Mouse (Mus musculus): ENCODE data around the gene Ahdc1. TPM values are rescaled to one million over a fixed set of nuclear protein-coding genes. Genes with fewer than 3 reads are reported as not detected.
A peak's percentile ranks its signal among the peaks of the same experiment; 100 is the strongest.

The Ahdc1 gene
- polyA plus RNA-seq, 1 experiment from 2014 or later = 2.4 TPM

DNA sequence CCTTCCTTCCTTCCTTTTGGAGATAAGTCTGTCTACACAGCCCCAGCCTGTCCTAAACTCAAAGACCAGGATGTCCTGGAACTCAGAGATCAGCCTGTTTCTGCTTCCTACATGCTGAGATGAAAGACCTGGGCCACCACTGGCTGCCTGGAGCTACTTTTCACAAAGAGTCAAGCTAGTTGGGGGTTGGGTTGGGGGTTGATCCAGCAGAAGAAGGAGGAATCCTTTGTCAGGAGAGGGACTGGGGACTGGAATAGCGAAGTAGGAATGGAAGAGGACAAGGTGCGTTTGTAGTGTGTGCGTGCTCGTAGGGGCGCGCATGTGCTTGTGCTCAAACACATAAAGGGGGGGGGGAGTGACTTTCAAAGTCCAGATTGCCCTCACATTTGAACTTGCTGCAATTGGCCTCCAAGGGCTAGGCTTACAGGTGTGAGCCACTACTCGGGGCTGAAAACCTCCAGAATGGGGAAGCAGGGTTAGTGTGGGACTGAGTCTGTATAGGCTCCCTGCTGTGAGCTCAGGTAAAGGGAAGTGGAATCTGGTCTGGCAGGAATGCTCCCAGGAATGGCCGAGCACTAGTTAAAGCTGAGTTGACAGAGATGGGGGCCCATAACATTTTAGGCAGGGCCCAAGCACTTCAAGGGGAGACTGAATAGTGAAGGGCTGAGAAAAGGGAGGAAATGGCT, 21.5 kb downstream of the Ahdc1 start:
- H3K4me1 ChIP-seq (replicated peaks; ENCODE audit: control insufficient read depth, insufficient read depth, low read length) = no peaks in the 10 kb centered on the region
- H3K9ac ChIP-seq (ENCODE audit: low read depth, low read length) = no peak overlapping the region
- H3K27ac ChIP-seq (ENCODE audit: low read depth, low read length) = no peak overlapping the region
- H3K4me2 ChIP-seq (replicated peaks; ENCODE audit: low read depth) = no peak overlapping the region
- no peaks in the 10 kb centered on the region for H3K27me3 ChIP-seq (replicated peaks; ENCODE audit: control insufficient read depth, insufficient read depth, low read length)
- H3K9me3 ChIP-seq (ENCODE audit: control insufficient read depth) = no peaks in the 10 kb centered on the region
- peaks cover 8% of the 10 kb centered on the region; the same call in 1 of the 2 replicates for H3K36me3 ChIP-seq (ENCODE audit: control insufficient read depth, insufficient read depth)
- no peak for TF ChIP-seq CTCF (IDR thresholded peaks at IDR 0.05; ENCODE audit: low read depth)
- H3K4me3 ChIP-seq (ENCODE audit: low read depth, low read length) = no peak overlapping the region
- WGBS = 84% methylated on average over 8 of the region's 8 CpGs
- no peak for ATAC-seq

- ATAC-seq = no peak
- Histone ChIP-seq H3K9ac (ENCODE audit: low read depth, low read length) (no peak overlapping the region), H3K4me3 (ENCODE audit: low read depth, low read length) (no peak overlapping the region), H3K27me3 (replicated peaks; ENCODE audit: control insufficient read depth, insufficient read depth, low read length) (no peaks in the 10 kb centered on the region), H3K9me3 (ENCODE audit: control insufficient read depth) (no peaks in the 10 kb centered on the region), H3K4me1 (replicated peaks; ENCODE audit: control insufficient read depth, insufficient read depth, low read length) (no peaks in the 10 kb centered on the region), H3K36me3 (ENCODE audit: control insufficient read depth, insufficient read depth) (peaks cover 8% of the 10 kb centered on the region; the same call in 1 of the 2 replicates), H3K4me2 (replicated peaks; ENCODE audit: low read depth) (no peak overlapping the region), H3K27ac (ENCODE audit: low read depth, low read length) (no peak overlapping the region)
- 83% methylated on average over 10 of the region's 10 CpGs for WGBS
- TF ChIP-seq CTCF (IDR thresholded peaks at IDR 0.05; ENCODE audit: low read depth) = no peak
Observed at GRCm38 (mm10) chr4:133034478-133034877, 23.4 kb downstream of the Ahdc1 start.

DNA sequence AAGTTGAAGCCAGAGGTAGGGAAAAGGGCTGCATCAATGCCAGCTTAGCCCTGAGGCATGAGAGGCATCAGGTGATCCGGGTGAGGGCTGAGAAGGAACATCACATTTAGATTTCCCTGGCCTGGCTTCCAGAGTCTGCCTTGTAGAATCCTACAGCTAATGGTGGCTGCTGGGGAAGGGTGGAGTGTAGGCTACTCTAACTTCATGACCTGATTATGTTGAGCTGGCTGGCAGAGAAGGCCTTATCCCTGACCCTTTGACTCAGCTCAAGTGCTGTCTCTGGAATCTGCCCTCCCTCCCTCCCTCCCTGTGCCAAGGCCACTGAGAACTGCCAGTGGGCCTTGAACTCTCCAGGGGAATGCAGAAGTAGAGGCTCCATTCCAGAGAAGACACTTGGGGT, 24.4 kb downstream of the Ahdc1 start:
- Histone ChIP-seq H3K27ac (ENCODE audit: low read depth, low read length) (no peak overlapping the region), H3K4me1 (replicated peaks; ENCODE audit: control insufficient read depth, insufficient read depth, low read length) (no peaks in the 10 kb centered on the region), H3K36me3 (ENCODE audit: control insufficient read depth, insufficient read depth) (peaks cover 8% of the 10 kb centered on the region; the same call in 1 of the 2 replicates), H3K4me3 (ENCODE audit: low read depth, low read length) (no peak overlapping the region), H3K27me3 (replicated peaks; ENCODE audit: control insufficient read depth, insufficient read depth, low read length) (no peaks in the 10 kb centered on the region), H3K4me2 (replicated peaks; ENCODE audit: low read depth) (no peak overlapping the region), H3K9me3 (ENCODE audit: control insufficient read depth) (no peaks in the 10 kb centered on the region), H3K9ac (ENCODE audit: low read depth, low read length) (no peak overlapping the region)
- 84% methylated on average over 1 of the region's 1 CpGs for WGBS
- TF ChIP-seq CTCF (IDR thresholded peaks at IDR 0.05; ENCODE audit: low read depth) = no peak
- no peak for ATAC-seq

GRCm38 (mm10) chr4:133035946-133036345, 24.9 kb downstream of the Ahdc1 start:
- H3K9me3 ChIP-seq (ENCODE audit: control insufficient read depth) = no peaks in the 10 kb centered on the region
- H3K4me1 ChIP-seq (replicated peaks; ENCODE audit: control insufficient read depth, insufficient read depth, low read length) = no peaks in the 10 kb centered on the region
- H3K4me3 ChIP-seq (ENCODE audit: low read depth, low read length) = no peak overlapping the region
- no peak for ATAC-seq
- H3K4me2 ChIP-seq (replicated peaks; ENCODE audit: low read depth) = no peak overlapping the region
- no peak for TF ChIP-seq CTCF (IDR thresholded peaks at IDR 0.05; ENCODE audit: low read depth)
- peaks cover 8% of the 10 kb centered on the region; the same call in 1 of the 2 replicates for H3K36me3 ChIP-seq (ENCODE audit: control insufficient read depth, insufficient read depth)
- no peaks in the 10 kb centered on the region for H3K27me3 ChIP-seq (replicated peaks; ENCODE audit: control insufficient read depth, insufficient read depth, low read length)
- no peak overlapping the region for H3K9ac ChIP-seq (ENCODE audit: low read depth, low read length)
- WGBS = 79% methylated on average over 3 of the region's 3 CpGs
- no peak overlapping the region for H3K27ac ChIP-seq (ENCODE audit: low read depth, low read length)

- Histone ChIP-seq H3K9ac (ENCODE audit: low read depth, low read length) (no peak overlapping the region), H3K4me1 (replicated peaks; ENCODE audit: control insufficient read depth, insufficient read depth, low read length) (0 out of 2 replicates have a peak, but pooled peaks cover 4% of the 10 kb centered on the region), H3K9me3 (ENCODE audit: control insufficient read depth) (no peaks in the 10 kb centered on the region), H3K27me3 (replicated peaks; ENCODE audit: control insufficient read depth, insufficient read depth, low read length) (no peaks in the 10 kb centered on the region), H3K4me3 (ENCODE audit: low read depth, low read length) (no peak overlapping the region), H3K27ac (ENCODE audit: low read depth, low read length) (no peak overlapping the region), H3K36me3 (ENCODE audit: control insufficient read depth, insufficient read depth) (peaks cover 8% of the 10 kb centered on the region; the same call in 1 of the 2 replicates), H3K4me2 (replicated peaks; ENCODE audit: low read depth) (no peak overlapping the region; the same call in 1 of the 2 replicates)
- no peak for TF ChIP-seq CTCF (IDR thresholded peaks at IDR 0.05; ENCODE audit: low read depth)
- WGBS = 67% methylated on average over 9 of the region's 9 CpGs
- no peak for ATAC-seq
Observed at GRCm38 (mm10) chr4:133037293-133037692, 26.2 kb downstream of the Ahdc1 start.

- Histone ChIP-seq H3K4me1 (replicated peaks; ENCODE audit: control insufficient read depth, insufficient read depth, low read length) (0 out of 2 replicates have a peak, but pooled peaks cover 4% of the 10 kb centered on the region), H3K27me3 (replicated peaks; ENCODE audit: control insufficient read depth, insufficient read depth, low read length) (no peaks in the 10 kb centered on the region), H3K9me3 (ENCODE audit: control insufficient read depth) (no peaks in the 10 kb centered on the region), H3K9ac (ENCODE audit: low read depth, low read length) (no peak overlapping the region), H3K4me3 (ENCODE audit: low read depth, low read length) (no peak overlapping the region; the same call in 1 of the 2 replicates), H3K4me2 (replicated peaks; ENCODE audit: low read depth) (peak overlapping the region; percentile 99; the same call in 1 of the 2 replicates), H3K27ac (ENCODE audit: low read depth, low read length) (no peak overlapping the region), H3K36me3 (ENCODE audit: control insufficient read depth, insufficient read depth) (peaks cover 8% of the 10 kb centered on the region; the same call in 1 of the 2 replicates)
- ATAC-seq = no peak
- WGBS = 49% methylated on average over 6 of the region's 6 CpGs
- no peak for TF ChIP-seq CTCF (IDR thresholded peaks at IDR 0.05; ENCODE audit: low read depth)
Observed at GRCm38 (mm10) chr4:133037798-133038197, 26.7 kb downstream of the Ahdc1 start.

Data from intestine, postnatal 0 days (tissue).